Mouse (Mus musculus) embryonic fibroblast, embryonic 13.5 days (primary cell): ENCODE measurements around the gene Ptprd.

Experiments used
- CTCF ChIP-seq: IDR thresholded peaks from 2 replicates; pipeline ENCODE4 v1.5.1; 2011; ENCODE audit warnings: mild to moderate bottlenecking, control low read depth, low read length, moderate library complexity, borderline replicate concordance; ENCODE audit not compliant: insufficient read depth
- POLR2A ChIP-seq: IDR thresholded peaks from 2 replicates; pipeline ENCODE4 v1.6.1; 2011; ENCODE audit warnings: low read depth, mild to moderate bottlenecking, control low read depth, low read length, moderate library complexity

- no peak for TF ChIP-seq CTCF
- no peak for TF ChIP-seq POLR2A
These were observed 2215.9 kb downstream of the Ptprd start for GRCm38 (mm10) chr4:75995841-75996240.
